In genomic region chr12:85496755-85497154, GRCm38 (mm10) we compare ENCODE assay signal across 8 mouse cellular contexts. TPM values are rescaled to one million over a fixed set of nuclear protein-coding genes. Genes with fewer than 3 reads are reported as not detected.
A peak's percentile ranks its signal among the peaks of the same experiment; 100 is the strongest.
DNase-seq lines count a peak whose midpoint lies in the region; ATAC-seq and TF ChIP-seq lines count a peak whose summit lies in the region.

No protein-coding gene starts in this region.

- H3K9me3 ChIP-seq in forebrain, embryonic 13.5 days (replicated peaks) = peaks cover 2% of the 10 kb centered on the region; the same call in 1 of the 2 replicates
- 0 out of 2 replicates have a peak, but pooled peaks cover 3% of the 10 kb centered on the region for H3K9me3 ChIP-seq in forebrain, embryonic 12.5 days
- no peaks in the 10 kb centered on the region for H3K9me3 ChIP-seq in ES-E14 (ENCODE audit: control insufficient read depth, insufficient read depth, low read depth, low read length)

- no peak overlapping the region for H3K4me2 ChIP-seq in forebrain, embryonic 13.5 days
- no peak overlapping the region for H3K4me2 ChIP-seq in forebrain, embryonic 12.5 days

- in situ Hi-C loops in ES-E14 (cut with MboI; ENCODE audit: low sequenced_read_pairs in 2 of 2, unreplicated experiment in 2 of 2) = no loop called here

- no peak overlapping the region for H3K4me3 ChIP-seq in forebrain, embryonic 13.5 days
- no peak overlapping the region for H3K4me3 ChIP-seq in forebrain, embryonic 12.5 days (replicated peaks)
- no peak overlapping the region for H3K4me3 ChIP-seq in ES-E14 (ENCODE audit: insufficient read depth in 1 of 2, low read depth in 1 of 2, low read length in 2 of 2, poor library complexity in 1 of 2, severe bottlenecking in 1 of 2)

- no peak overlapping the region for H3K27ac ChIP-seq in forebrain, embryonic 13.5 days
- no peak overlapping the region for H3K27ac ChIP-seq in forebrain, embryonic 12.5 days
- no peak overlapping the region for H3K27ac ChIP-seq in ES-E14 (ENCODE audit: insufficient read depth, low read depth, low read length, poor library complexity, severe bottlenecking)

- peak; percentile 82 for DNase-seq in ES-E14 (ENCODE audit: low read depth, low spot score)
- peak; percentile 44 for DNase-seq in cerebellum, adult 11-12 months
- DNase-seq in gastrocnemius, adult 8-10 months (ENCODE audit: low spot score in 2 of 2) = peak; percentile 49
- peak; percentile 57 for DNase-seq in large intestine, adult 2 months (ENCODE audit: low read depth, low spot score)
- DNase-seq in spleen, postnatal 10 days (ENCODE audit: low spot score in 2 of 2) = peak; percentile 58 to 86

- H3K9ac ChIP-seq in forebrain, embryonic 13.5 days = no peak overlapping the region
- H3K9ac ChIP-seq in forebrain, embryonic 12.5 days = no peak overlapping the region
- H3K9ac ChIP-seq in ES-E14 (ENCODE audit: insufficient read depth, low read depth, low read length, poor library complexity, severe bottlenecking) = no peak overlapping the region

- H3K36me3 ChIP-seq in forebrain, embryonic 13.5 days (ENCODE audit: poor library complexity, severe bottlenecking) = no peaks in the 10 kb centered on the region
- H3K36me3 ChIP-seq in forebrain, embryonic 12.5 days (replicated peaks) = no peaks in the 10 kb centered on the region
- no peaks in the 10 kb centered on the region for H3K36me3 ChIP-seq in ES-E14 (ENCODE audit: control insufficient read depth, insufficient read depth, low read length, poor library complexity, severe bottlenecking)

- no peaks in the 10 kb centered on the region for H3K27me3 ChIP-seq in forebrain, embryonic 13.5 days
- H3K27me3 ChIP-seq in forebrain, embryonic 12.5 days = peaks cover 6% of the 10 kb centered on the region; the same call in 1 of the 2 replicates

- WGBS in forebrain, embryonic 13.5 days = 18% methylated on average over 7 of the region's 7 CpGs
- 23% methylated on average over 7 of the region's 7 CpGs for WGBS in forebrain, embryonic 12.5 days
- 17% methylated on average over 7 of the region's 7 CpGs for WGBS in large intestine, adult 2 months

- H3K4me1 ChIP-seq in forebrain, embryonic 13.5 days = no peaks in the 10 kb centered on the region; the same call in 1 of the 2 replicates
- no peaks in the 10 kb centered on the region; the same call in 1 of the 2 replicates for H3K4me1 ChIP-seq in forebrain, embryonic 12.5 days
- H3K4me1 ChIP-seq in ES-E14 (ENCODE audit: control insufficient read depth in 2 of 2, insufficient read depth in 2 of 2, low read length in 2 of 2, poor library complexity in 1 of 2) = peaks cover 0 to 8% of the 10 kb centered on the region in 2 experiments; a peak in 2 of 4 replicates

- peak; percentile 6; the same call in 1 of the 2 replicates for ATAC-seq in forebrain, embryonic 13.5 days
- no peak for ATAC-seq in forebrain, embryonic 12.5 days (ENCODE audit: low FRiP score)
- peak; percentile 76 for ATAC-seq in megakaryocyte, adult 5-6 weeks (ENCODE audit: poor library complexity, severe bottlenecking)

TF ChIP-seq in ES-E14, 5 proteins besides CTCF, POLR2A, EP300 and RAD21:
- TF ChIP-seq ZC3H11A (IDR thresholded peaks at IDR 0.05; ENCODE audit: borderline replicate concordance, low read depth, low read length) (peak; percentile 82), CHD2 (IDR thresholded peaks at IDR 0.05; ENCODE audit: low read depth, low read length) (no peak)

RNA-seq across cellular contexts. Expression of gene Fos, which starts 23.1 kb away (rescaled TPM):
- 1.1 and 1.2 TPM in 2 replicates for polyA plus RNA-seq in forebrain, embryonic 13.5 days (2015; fragmentation: Nextera tagmentation; extraction: Ambion mirVana)
- 0.80 and 1.1 TPM in 2 replicates for polyA plus RNA-seq in forebrain, embryonic 12.5 days (2016; fragmentation: Nextera tagmentation; extraction: Ambion mirVana)
- 10.3 and 10.6 TPM in 2 replicates for total RNA-seq in ES-E14 (2012; rRNA removed)
- total RNA-seq in gastrocnemius, adult 8-10 months (2022) = 10 to 100 TPM in 2 of 4 experiments, 1 to 10 TPM in 2; 5.6 to 26.9 (median 8.4) TPM
- 46.5 and 153 TPM in 2 replicates for polyA plus RNA-seq in large intestine, adult 2 months (2012; rRNA removed)
- total RNA-seq in megakaryocyte, adult 5-6 weeks (2015) = 468 and 475 TPM in 2 replicates
- total RNA-seq in megakaryocyte, adult 5-6 weeks (2017) = 389 and 431 TPM in 2 replicates

Comparison
In these comparisons a context has a peak if more than half of its experiments do, and no peak if none do; other contexts are left out.
1. RNA of gene Fos, which starts 23.1 kb away (total RNA-seq): 389 to 475 TPM in megakaryocyte, adult 5-6 weeks; 5.6 to 26.9 TPM in gastrocnemius, adult 8-10 months and 10.3 to 10.6 TPM in ES-E14; every median in the first group is over 10 times any median in the second.
2. Peak in every context shown above with its lines, with median percentiles within 50 percentile points of each other: DNase-seq.